Mouse (Mus musculus) intestine, embryonic 16.5 days (tissue): Measurements from ENCODE around the gene Pstpip1. TPM values are rescaled to one million over a fixed set of nuclear protein-coding genes. Genes with fewer than 3 reads are reported as not detected.

Experiments
- ATAC-seq: fragments of 200-750 bp; cut with Nextera tagmentation; 2 replicates; pipeline ENCODE4 v1.8.0; 2017; ENCODE audit warnings: moderate TSS enrichment, moderate library complexity
- H3K27ac ChIP-seq: fragments of 300-500 bp; sonication (generic); 2 replicates; pipeline ENCODE4 v1.5.1; 2014; ENCODE audit warnings: mild to moderate bottlenecking, low read length
- H3K27me3 ChIP-seq: fragments of 300-500 bp; sonication (generic); replicated peaks from 2 replicates; pipeline ENCODE4 v1.6.1; 2014; ENCODE audit warnings: low read length, control low read depth, mixed read lengths; ENCODE audit not compliant: control insufficient read depth, insufficient read depth
- H3K36me3 ChIP-seq: fragments of 300-500 bp; sonication (generic); 2 replicates; pipeline ENCODE4 v1.6.1; 2014; ENCODE audit warnings: low read length, control low read depth; ENCODE audit not compliant: control insufficient read depth, insufficient read depth
- H3K4me1 ChIP-seq: fragments of 300-500 bp; sonication (generic); 2 replicates; pipeline ENCODE4 v1.6.1; 2014; ENCODE audit warnings: low read length, control low read depth, mixed read lengths; ENCODE audit not compliant: control insufficient read depth, insufficient read depth
- H3K4me2 ChIP-seq: fragments of 300-500 bp; sonication (generic); 2 replicates; pipeline ENCODE4 v1.6.1; 2014; ENCODE audit warnings: low read depth, low read length, control low read depth
- H3K4me3 ChIP-seq: fragments of 300-500 bp; sonication (generic); 2 replicates; pipeline ENCODE4 v1.5.1; 2014; ENCODE audit warnings: mild to moderate bottlenecking, low read length
- H3K9ac ChIP-seq: fragments of 300-500 bp; sonication (generic); 2 replicates; pipeline ENCODE4 v1.6.1; 2014; ENCODE audit warnings: low read depth, low read length
- H3K9me3 ChIP-seq: fragments of 300-500 bp; sonication (generic); 2 replicates; pipeline ENCODE4 v1.6.1; 2016; ENCODE audit warnings: low read length, control low read depth; ENCODE audit not compliant: control insufficient read depth
- WGBS: fragments of 180-500 bp; shearing (Covaris S2); extraction: QIAGEN DNeasy Blood & Tissue Kit; methylation state at CpG from one replicate; pipeline ENCODE4 v1.1.7; 2014; 5-methylcytosine and 5-hydroxymethylcytosine counted together
- polyA plus RNA-seq: library from polyadenylated mRNA; unstranded; fragments of >200 nt; fragmentation: Nextera tagmentation; extraction: Ambion mirVana; gene quantifications from 2 replicates; pipeline ENCODE4 v1.2.1, GENCODE M21; 2015

Gene Pstpip1
- polyA plus RNA-seq, 1 experiment from 2014 or later: 2.3 TPM

- no peak overlapping the region for H3K4me3 ChIP-seq
- H3K4me1 ChIP-seq: peaks cover 12% of the 10 kb centered on the region
- no peak overlapping the region for H3K4me2 ChIP-seq
- no peaks in the 10 kb centered on the region for H3K27me3 ChIP-seq
- H3K36me3 ChIP-seq: no peaks in the 10 kb centered on the region
- WGBS: 66% methylated on average over 2 of the region's 2 CpGs
- ATAC-seq: no peak
- H3K9me3 ChIP-seq: no peaks in the 10 kb centered on the region
- no peak overlapping the region for H3K27ac ChIP-seq
- H3K9ac ChIP-seq: no peak overlapping the region
Observed at GRCm38 (mm10) chr9:56072861-56073260, 16.9 kb upstream of the Pstpip1 start.

DNA sequence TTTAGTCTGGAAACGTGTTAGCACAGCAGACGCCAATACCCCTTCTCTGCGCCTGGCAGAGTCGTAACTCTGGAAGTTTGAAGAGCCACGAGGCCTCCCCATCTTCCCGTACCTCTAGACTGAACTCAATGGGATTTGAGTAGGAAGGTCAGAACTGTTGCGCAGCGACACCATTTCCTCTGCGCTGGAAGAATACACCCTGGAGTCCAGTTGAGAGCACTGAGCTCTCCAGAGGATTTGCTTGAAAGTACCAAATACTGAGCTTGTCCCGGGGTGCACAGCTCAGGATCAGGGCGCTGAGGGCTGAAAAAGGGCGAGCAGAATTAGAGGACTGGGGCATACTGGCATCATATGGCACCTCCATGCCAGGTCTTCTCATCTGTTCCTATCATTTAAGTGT lies 14.9 kb upstream of the Pstpip1 start:
- Histone ChIP-seq H3K27ac (peak overlapping the region; percentile 83; the same call in 1 of the 2 replicates), H3K4me2 (no peak overlapping the region), H3K4me3 (no peak overlapping the region), H3K36me3 (no peaks in the 10 kb centered on the region), H3K27me3 (no peaks in the 10 kb centered on the region), H3K9ac (no peak overlapping the region), H3K4me1 (peaks cover 12% of the 10 kb centered on the region), H3K9me3 (no peaks in the 10 kb centered on the region)
- ATAC-seq: peak; percentile 15; the same call in 1 of the 2 replicates
- 73% methylated on average over 12 of the region's 12 CpGs for WGBS

- peak; percentile 64 for ATAC-seq
- Histone ChIP-seq H3K36me3 (no peaks in the 10 kb centered on the region), H3K27me3 (no peaks in the 10 kb centered on the region), H3K4me1 (peaks cover 12% of the 10 kb centered on the region), H3K9ac (peak overlapping the region; percentile 48), H3K4me3 (no peak overlapping the region), H3K9me3 (no peaks in the 10 kb centered on the region), H3K4me2 (peak overlapping the region; percentile 20; the same call in 1 of the 2 replicates), H3K27ac (peak overlapping the region; percentile 83)
- 6% methylated on average over 4 of the region's 4 CpGs for WGBS
Observed at GRCm38 (mm10) chr9:56075264-56075663, 14.5 kb upstream of the Pstpip1 start.

GRCm38 (mm10) chr9:56075901-56076620 lies 13.7 kb upstream of the Pstpip1 start:
- Histone ChIP-seq H3K9me3 (no peaks in the 10 kb centered on the region), H3K27ac (peak overlapping the region; percentile 83), H3K36me3 (no peaks in the 10 kb centered on the region), H3K4me3 (no peak overlapping the region), H3K9ac (peak overlapping the region; percentile 48), H3K27me3 (no peaks in the 10 kb centered on the region), H3K4me2 (peak overlapping the region; percentile 20; the same call in 1 of the 2 replicates), H3K4me1 (peaks cover 12% of the 10 kb centered on the region)
- 21% methylated on average over 7 of the region's 7 CpGs for WGBS
- ATAC-seq: peak; percentile 80

- Histone ChIP-seq H3K4me1 (peaks cover 12% of the 10 kb centered on the region), H3K9me3 (no peaks in the 10 kb centered on the region), H3K9ac (no peak overlapping the region), H3K4me2 (no peak overlapping the region), H3K36me3 (no peaks in the 10 kb centered on the region), H3K27ac (no peak overlapping the region), H3K27me3 (no peaks in the 10 kb centered on the region), H3K4me3 (no peak overlapping the region)
- no peak for ATAC-seq
- 84% methylated on average over 5 of the region's 5 CpGs for WGBS
Observed at GRCm38 (mm10) chr9:56079587-56079986, 10.2 kb upstream of the Pstpip1 start.

DNA sequence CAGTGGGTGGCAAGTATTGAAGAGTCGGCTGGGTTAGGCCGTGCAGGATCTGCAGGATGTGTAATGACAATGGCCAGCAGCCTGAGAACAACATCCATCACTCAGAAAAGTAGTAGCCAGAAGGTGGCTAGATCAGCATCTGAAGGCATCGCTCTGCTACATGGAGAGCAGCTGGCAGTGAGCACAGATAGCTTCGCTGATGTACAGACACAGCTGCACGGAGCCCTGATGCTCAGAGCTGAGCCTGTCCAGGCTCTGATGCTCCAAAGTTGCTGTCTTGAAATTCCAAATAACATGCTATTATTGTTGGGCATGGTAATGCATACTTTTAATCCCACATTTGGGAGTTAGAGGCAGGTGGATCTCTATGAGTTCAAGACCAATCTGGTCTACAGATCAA lies 3.2 kb upstream of the Pstpip1 start:
- H3K36me3 ChIP-seq: no peaks in the 10 kb centered on the region
- no peak overlapping the region for H3K9ac ChIP-seq
- WGBS: 78% methylated on average over 5 of the region's 5 CpGs
- no peaks in the 10 kb centered on the region for H3K9me3 ChIP-seq
- H3K27me3 ChIP-seq: no peaks in the 10 kb centered on the region
- H3K4me1 ChIP-seq: peaks cover 11% of the 10 kb centered on the region
- no peak overlapping the region for H3K4me3 ChIP-seq
- no peak overlapping the region for H3K4me2 ChIP-seq
- H3K27ac ChIP-seq: no peak overlapping the region
- ATAC-seq: no peak

DNA sequence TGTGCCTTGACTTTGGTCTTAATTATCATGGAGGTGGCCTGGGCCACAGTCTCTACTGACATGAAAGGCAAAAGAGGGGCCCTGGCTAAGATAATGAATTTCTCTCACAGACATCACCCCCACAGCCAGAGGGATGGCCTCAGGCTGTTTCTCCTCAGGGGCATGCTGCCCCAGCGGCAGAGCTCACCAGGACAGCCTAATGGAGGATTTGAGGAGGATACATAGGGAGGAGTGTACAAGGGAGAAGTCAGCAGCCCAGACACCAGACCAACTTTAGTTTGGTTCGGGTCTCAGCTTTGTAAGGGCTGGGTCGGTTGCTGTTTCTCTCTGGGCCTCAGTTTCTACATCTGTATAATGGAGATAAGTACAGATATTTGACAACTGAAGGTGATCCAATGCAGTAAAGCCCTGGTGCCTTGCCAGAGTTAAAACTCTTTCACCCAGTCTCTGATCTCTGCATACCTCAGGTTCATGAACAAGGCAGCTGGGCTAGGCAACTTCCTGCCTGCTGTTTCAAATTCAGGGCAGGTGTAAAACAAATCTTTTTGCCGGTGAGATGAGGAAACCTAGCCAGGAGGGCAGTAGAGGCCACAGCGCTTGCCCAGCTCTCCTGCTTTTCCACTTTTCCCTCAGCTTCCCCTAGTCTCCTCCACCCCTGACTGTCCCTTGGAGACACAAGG lies 924 bp downstream of the Pstpip1 start:
- Histone ChIP-seq H3K9ac (no peak overlapping the region), H3K4me2 (no peak overlapping the region), H3K4me1 (peaks cover 11% of the 10 kb centered on the region), H3K9me3 (no peaks in the 10 kb centered on the region), H3K4me3 (no peak overlapping the region), H3K27ac (no peak overlapping the region), H3K27me3 (no peaks in the 10 kb centered on the region), H3K36me3 (no peaks in the 10 kb centered on the region)
- ATAC-seq: peak; percentile 25; the same call in 1 of the 2 replicates
- WGBS: 70% methylated on average over 5 of the region's 5 CpGs

DNA sequence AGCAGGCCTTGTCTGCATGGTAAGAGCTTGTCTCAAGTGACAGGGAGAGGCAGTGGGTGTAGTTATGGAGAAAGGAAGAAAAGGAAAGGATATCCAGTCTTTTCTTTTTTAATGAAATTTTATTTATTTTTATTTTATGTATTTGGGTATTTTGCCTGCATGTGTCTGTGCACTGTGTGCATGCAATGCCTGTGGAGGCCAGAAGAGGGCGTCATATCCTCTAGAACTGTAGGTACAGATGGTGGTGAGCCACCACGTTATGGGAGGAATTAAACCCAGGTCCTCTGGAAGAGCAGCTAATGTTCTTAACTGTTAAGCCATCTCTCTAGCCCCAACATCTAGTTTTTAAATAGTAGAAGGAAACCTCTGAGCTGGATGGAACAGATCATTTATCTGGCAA lies 2.3 kb downstream of the Pstpip1 start:
- no peak for ATAC-seq
- H3K9ac ChIP-seq: no peak overlapping the region
- 53% methylated on average over 2 of the region's 2 CpGs for WGBS

GRCm38 (mm10) chr9:56097584-56098298 lies 8.0 kb downstream of the Pstpip1 start:
- H3K9ac ChIP-seq: no peak overlapping the region
- WGBS: 70% methylated on average over 4 of the region's 4 CpGs
- no peaks in the 10 kb centered on the region for H3K9me3 ChIP-seq
- H3K4me3 ChIP-seq: no peak overlapping the region
- ATAC-seq: no peak
- no peaks in the 10 kb centered on the region for H3K36me3 ChIP-seq
- H3K4me2 ChIP-seq: no peak overlapping the region
- no peak overlapping the region for H3K27ac ChIP-seq
- H3K4me1 ChIP-seq: no peaks in the 10 kb centered on the region
- no peaks in the 10 kb centered on the region for H3K27me3 ChIP-seq

More for the DNA sequence above, 2.3 kb downstream of the Pstpip1 start:
- Histone ChIP-seq H3K9me3 (no peaks in the 10 kb centered on the region), H3K4me2 (no peak overlapping the region), H3K4me1 (peaks cover 11% of the 10 kb centered on the region), H3K36me3 (no peaks in the 10 kb centered on the region), H3K27ac (no peak overlapping the region), H3K27me3 (no peaks in the 10 kb centered on the region), H3K4me3 (no peak overlapping the region)
